Mouse (Mus musculus): ENCODE measurements around the gene Olfr902.
"Not testable (repeated sequence)": the region's sequence is repeated elsewhere in the genome, so short reads cannot be mapped to it uniquely, and the experiment has no call there.

Olfr902 gene

GRCm38 (mm10) chr9:38447352-38447751, at the start of gene Olfr902:
Gene Olfr902, plus strand, starts transcription at chr9:38447652.
- no peak for DNase-seq

- DNase-seq, result no peak
Observed at GRCm38 (mm10) chr9:38401398-38401797, 46.1 kb upstream of the Olfr902 start, which contains the start of gene Olfr147. Gene Olfr147, plus strand, starts transcription at chr9:38401698.

GRCm38 (mm10) chr9:38407502-38407901, 40.0 kb upstream of the Olfr902 start:
- not testable (repeated sequence) for DNase-seq

- not testable (repeated sequence) for DNase-seq
Observed at GRCm38 (mm10) chr9:38413502-38413901, 34.0 kb upstream of the Olfr902 start.

- DNase-seq, result no peak
Observed at GRCm38 (mm10) chr9:38423801-38424200, 23.7 kb upstream of the Olfr902 start.

GRCm38 (mm10) chr9:38427026-38427425, 20.4 kb upstream of the Olfr902 start:
- DNase-seq, result no peak

- no peak for DNase-seq
Observed at GRCm38 (mm10) chr9:38429155-38429554, 18.3 kb upstream of the Olfr902 start, which contains the start of gene Olfr901. Gene Olfr901, plus strand, starts transcription at chr9:38429455.

GRCm38 (mm10) chr9:38462844-38463243, 15.4 kb downstream of the Olfr902 start, which contains the start of gene Olfr904:
Gene Olfr904, plus strand, starts transcription at chr9:38463144.
- DNase-seq, result no peak

- DNase-seq, result no peak
Observed at GRCm38 (mm10) chr9:38470807-38471206, 23.4 kb downstream of the Olfr902 start, which contains the start of gene Olfr905. Gene Olfr905, plus strand, starts transcription at chr9:38471107.

- no peak for DNase-seq
Observed at GRCm38 (mm10) chr9:38486785-38487184, 39.3 kb downstream of the Olfr902 start, which contains the start of gene Olfr906. Gene Olfr906, plus strand, starts transcription at chr9:38487085.

- no peak for DNase-seq
Observed at GRCm38 (mm10) chr9:38495501-38495900, 48.0 kb downstream of the Olfr902 start, which contains the start of gene Olfr907. Gene Olfr907, plus strand, starts transcription at chr9:38495801.

All from thymus, postnatal 25 days (tissue).